Mouse (Mus musculus): ENCODE data around the gene Tet3.
A peak's percentile ranks its signal among the peaks of the same experiment; 100 is the strongest.

GRCm38 (mm10) chr6:83455328-83456130, 3.4 kb downstream of the Tet3 start:
- TF ChIP-seq POLR2A (IDR thresholded peaks at IDR 0.05; ENCODE audit: insufficient read depth, low read depth, low read length) (peak; percentile 26; the same call in 1 of the 2 replicates), CTCF (IDR thresholded peaks at IDR 0.05) (peak; percentile 17; the same call in 1 of the 2 replicates)
